Mouse (Mus musculus): Measurements from ENCODE around the gene Fbxo47.

Gene Fbxo47

DNA sequence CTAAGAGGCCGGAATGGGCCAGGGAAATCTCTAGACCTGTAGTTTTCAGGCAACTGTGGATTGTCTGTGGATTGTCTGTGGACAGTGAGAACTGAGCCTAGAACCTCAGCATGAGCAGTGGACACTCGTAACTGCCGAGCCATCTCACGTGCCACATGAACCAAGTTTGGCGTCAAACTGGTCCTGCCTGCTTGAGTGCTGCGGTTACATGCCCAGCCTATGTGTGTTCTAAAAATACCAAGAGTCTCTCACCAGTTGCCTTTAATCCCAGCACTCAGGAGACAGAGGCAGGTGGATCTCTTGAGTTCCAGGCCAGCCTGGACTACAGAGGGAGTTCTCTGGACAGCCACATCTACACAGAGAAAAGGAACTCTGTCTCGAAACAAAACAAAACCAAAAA lies 54.6 kb downstream of the Fbxo47 start:
- no peak for DNase-seq

- no peak for DNase-seq
These were observed 56.3 kb downstream of the Fbxo47 start for GRCm38 (mm10) chr11:97827654-97828053.

DNA sequence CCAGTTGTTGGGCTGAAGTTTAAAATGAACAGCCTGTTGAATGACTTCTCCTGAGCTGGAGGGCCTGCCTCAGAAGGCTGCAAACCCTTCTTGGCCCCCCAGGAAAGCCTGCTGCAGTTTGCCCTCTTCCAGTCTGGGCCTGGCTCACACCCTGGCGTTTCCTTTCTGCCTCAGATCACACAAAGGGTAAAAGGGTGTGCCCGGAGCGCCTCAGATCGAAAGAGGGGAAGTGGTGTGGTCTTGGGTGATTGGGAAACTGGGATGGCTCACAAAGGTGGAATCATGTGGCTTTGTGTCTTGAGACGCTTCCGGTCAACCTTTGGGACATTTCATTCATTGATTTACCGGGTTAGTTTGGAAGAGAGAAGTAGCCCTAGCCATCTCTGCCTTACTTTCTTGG lies 57.5 kb downstream of the Fbxo47 start:
- no peak for DNase-seq

GRCm38 (mm10) chr11:97825971-97826370 lies 58.0 kb downstream of the Fbxo47 start:
- DNase-seq, result no peak

DNA sequence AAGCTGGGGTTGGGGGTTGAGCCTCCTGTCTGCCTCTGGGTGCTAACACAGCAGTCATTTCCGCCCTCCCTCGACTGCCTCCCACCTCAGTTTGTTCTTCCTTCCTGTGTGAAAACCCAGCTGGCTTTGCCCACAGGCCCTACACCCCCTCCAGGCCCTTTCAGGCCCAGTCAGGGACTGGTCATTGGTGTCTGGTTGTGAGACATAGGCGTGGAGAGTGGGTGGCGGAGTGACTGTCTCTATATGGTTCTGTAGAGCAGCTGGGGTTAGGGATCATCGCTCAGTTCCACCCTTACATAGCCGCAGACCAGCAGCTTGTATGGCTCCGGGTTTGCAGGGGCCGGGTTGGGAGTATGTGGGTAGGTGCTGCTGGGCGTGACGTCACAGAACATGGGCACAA lies 58.7 kb downstream of the Fbxo47 start:
- no peak for DNase-seq

- peak; percentile 70 for DNase-seq
These were observed 59.1 kb downstream of the Fbxo47 start for GRCm38 (mm10) chr11:97824895-97825294.

DNA sequence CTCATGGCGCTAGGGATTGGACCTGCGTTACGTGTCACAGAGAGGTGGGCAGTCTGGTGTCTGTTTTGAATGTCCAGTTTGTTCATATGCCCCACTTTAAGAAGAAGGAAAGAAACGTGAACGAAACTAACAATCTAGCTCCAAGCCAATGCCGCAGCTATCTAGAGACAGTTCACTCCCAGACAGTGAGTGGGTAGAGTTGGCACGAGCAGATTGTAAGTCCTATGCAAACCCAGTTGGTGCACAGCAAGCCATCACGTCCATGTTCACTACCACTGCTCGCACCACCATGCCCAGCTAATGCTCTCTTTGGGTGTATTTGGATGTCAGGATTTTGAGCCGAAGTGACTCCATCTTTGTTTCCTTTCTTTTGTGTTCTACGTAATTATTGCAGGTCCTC lies 59.8 kb downstream of the Fbxo47 start:
- no peak for DNase-seq

DNA sequence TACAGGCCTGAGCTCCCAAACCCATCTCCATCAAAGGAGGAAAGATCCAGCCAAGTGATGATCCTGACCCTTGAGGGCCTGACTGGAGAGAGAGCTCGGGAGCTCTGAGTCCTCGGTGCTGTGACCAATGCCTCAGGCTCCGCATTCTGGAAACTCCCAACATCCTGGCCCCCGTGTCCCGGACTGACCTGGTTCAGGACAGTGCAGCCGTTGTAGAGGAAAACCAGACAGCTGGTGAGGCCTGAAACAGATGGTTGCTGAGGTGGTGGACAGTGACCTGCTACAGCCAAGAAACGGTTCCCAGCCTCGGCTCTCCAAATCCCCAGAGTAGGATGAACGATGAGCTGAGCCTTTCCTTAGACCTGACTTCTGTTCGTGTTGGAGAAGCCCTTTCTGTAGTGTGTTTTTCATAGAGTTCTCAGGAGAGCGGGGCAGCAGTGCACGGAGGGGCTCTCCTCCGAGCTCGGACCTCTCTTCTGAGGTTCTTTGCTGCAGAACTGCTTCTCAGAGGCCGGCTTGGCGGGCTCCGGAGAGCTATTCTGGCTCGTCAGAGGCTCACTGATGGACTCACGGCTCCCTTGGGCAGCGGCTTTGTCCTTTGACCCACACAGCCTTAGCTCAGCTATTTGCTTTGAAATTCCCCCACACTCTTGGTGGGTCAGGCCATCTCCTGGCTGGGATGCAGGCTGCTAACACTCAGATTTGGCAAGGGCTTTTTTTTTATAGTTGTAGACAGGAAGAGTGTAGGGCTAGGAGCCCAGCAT lies 60.9 kb downstream of the Fbxo47 start:
- no peak for DNase-seq

GRCm38 (mm10) chr11:97821401-97822064 lies 62.4 kb downstream of the Fbxo47 start:
- DNase-seq, result no peak

DNA sequence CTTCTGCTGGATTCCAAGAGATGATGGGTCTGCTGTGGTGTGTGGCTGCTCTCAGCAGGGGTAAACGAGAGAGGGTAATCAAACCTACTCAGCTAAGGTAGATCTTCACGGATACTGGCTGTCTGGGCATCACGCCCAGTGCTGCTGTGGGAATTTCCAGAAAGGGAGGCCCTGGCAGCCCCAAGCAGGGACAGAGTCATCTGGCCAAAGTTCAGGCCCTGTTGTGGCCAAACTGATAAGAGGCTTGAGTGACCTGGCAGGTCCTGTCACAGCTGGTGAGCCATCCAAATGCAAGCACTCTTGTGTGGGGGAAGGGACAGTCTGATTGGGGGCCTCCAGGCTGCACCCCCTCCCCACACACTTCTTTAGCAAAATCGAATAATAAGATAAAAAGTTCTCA lies 63.1 kb downstream of the Fbxo47 start:
- peak; percentile 62 for DNase-seq

DNA sequence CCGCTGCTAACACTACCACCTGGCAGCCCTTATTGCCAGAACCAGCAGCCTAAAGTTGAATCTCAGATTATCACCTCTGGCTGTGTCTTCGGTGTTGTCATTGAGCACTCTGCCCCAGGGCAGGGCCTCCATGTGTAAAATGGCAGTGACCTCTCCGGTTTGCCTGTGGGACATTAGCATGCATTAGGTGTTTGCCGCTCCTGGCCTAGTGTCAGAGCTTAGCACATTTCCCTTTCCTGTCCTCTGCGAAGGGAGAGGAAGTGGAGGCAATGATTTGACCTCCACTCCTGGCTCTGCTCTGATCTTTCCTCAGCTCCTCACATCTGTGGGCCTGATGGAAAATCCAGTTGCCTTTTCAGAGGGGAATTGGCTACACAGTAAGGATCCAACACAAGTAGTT lies 64.0 kb downstream of the Fbxo47 start:
- DNase-seq, result no peak

GRCm38 (mm10) chr11:97819102-97819501 lies 64.9 kb downstream of the Fbxo47 start:
- no peak for DNase-seq

- peak; percentile 53 for DNase-seq
These were observed 65.4 kb downstream of the Fbxo47 start for GRCm38 (mm10) chr11:97818571-97818970.

DNA sequence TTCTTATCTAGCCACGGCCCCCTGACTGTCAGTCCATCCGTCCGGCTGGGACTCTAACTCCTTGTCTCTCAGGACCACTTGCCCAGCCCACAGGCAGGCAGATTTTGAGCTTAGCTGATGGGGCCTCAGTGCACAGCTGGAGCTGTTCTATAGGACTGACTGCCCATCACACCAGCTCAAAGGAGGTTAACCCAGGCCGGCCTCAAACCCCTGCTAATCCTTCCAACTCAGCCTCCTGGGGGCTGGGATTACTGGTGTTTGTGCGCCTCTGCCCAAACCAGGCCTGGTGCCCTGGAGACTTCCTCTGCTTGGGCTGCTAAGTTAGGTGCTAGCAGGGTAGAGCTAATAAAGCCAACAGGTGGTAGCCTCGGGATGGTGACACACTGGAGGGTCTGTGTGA lies 66.0 kb downstream of the Fbxo47 start:
- no peak for DNase-seq

DNA sequence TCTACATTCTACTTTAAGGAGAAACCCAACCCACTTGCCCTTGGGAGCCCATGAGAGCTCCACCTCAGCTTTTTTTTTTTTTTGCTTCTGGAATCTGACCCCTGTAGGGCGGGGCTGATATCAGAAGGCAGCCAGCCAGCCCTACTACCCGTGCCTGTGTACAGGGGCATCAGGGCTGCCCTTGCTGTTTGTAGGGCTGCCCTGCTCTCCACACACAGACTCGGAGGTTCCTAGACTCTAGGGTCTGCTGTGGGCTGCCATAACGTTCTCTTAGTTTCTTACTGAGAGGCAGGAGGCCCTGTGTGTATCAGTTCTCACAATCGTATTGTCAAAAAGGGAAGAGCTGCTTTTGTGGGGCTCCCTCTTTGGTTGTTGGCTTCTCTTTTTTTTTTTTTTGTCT lies 66.6 kb downstream of the Fbxo47 start:
- DNase-seq, result no peak

- no peak for DNase-seq
These were observed 67.0 kb downstream of the Fbxo47 start for GRCm38 (mm10) chr11:97816916-97817315.

- DNase-seq, result no peak
These were observed 67.8 kb downstream of the Fbxo47 start for GRCm38 (mm10) chr11:97816176-97816575.

- no peak for DNase-seq
These were observed 68.2 kb downstream of the Fbxo47 start for GRCm38 (mm10) chr11:97815736-97816135.

GRCm38 (mm10) chr11:97813746-97814515 lies 70.0 kb downstream of the Fbxo47 start:
- DNase-seq, result no peak

- DNase-seq, result no peak
These were observed 70.9 kb downstream of the Fbxo47 start for GRCm38 (mm10) chr11:97813085-97813484.

GRCm38 (mm10) chr11:97812491-97812921 lies 71.4 kb downstream of the Fbxo47 start:
- no peak for DNase-seq

DNA sequence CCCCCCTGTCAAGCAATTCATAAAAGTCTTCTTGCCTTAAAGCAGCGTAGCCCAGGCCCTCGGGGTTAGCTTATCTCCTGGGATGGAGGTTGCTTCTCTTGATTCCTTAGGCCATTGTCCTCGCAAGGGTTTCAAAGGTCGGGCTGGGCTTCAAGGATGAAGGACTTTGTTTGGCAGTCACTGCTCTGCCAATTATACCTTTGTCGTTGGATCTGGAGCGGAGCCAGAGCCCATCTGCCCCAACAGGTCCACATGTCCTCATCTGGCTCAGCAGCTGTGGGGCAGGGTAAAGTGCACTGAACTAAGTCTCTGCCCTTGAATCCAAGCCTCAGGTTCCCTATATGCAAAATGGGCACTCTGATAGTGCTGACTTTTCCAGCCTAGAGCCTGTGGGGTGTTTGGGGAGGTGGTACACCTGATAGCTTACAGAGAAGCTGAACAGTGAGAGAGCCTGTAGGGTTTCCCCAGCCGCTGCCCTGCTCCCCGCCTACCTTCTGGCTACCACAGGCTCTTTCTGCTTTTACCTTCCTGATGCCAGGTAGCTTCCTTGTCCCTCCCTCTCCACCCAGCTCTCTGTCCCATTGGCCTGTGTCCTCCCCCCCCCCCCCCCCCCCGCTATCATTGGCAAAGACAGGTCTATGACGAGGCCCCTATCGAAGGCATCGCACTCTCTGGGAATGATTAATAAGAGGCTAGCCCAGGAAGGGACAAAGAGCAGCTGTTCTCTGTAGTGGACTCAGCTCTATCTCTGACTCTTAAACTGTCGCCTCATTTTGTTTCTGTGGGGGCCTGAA lies 72.2 kb downstream of the Fbxo47 start:
- no peak for DNase-seq

DNA sequence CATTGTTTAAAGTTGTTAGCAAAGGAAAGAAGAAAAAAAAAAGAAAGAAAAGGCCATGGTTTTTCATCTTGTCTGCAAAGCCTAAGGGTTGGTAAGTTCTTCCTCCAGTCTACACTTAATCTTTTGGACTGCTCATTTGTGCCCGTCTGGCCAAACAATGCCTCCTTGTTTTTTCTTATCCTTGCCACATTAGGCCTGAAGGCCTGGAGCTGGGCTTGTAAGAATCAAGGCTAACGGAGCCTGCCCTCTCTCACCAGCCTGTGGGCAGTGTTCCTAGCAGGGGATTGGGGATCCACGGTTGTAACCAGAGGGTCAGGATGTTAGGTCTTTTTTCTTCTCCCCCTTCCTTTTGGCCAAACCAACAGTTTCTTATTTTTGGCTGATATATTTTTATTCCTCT lies 73.0 kb downstream of the Fbxo47 start:
- no peak for DNase-seq
